Mouse (Mus musculus) brain, embryonic 14.5 days (tissue): ENCODE data around the gene Zbtb2. TPM values are rescaled to one million over a fixed set of nuclear protein-coding genes. Genes with fewer than 3 reads are reported as not detected.
A peak's percentile ranks its signal among the peaks of the same experiment; 100 is the strongest.

Source experiments
- DNase-seq: peaks from one replicate; pipeline ENCODE4 v3.0.0-alpha.2; 2011; ENCODE audit warnings: low read depth
- CTCF ChIP-seq: fragments of 200-500 bp; IDR thresholded peaks from 2 replicates; pipeline ENCODE4 v1.5.1; 2012; ENCODE audit warnings: inconsistent platforms, mild to moderate bottlenecking, moderate library complexity, borderline replicate concordance; ENCODE audit not compliant: insufficient read depth, insufficient read length; ENCODE audit errors: extremely low read depth
- POLR2A ChIP-seq: fragments of 200-500 bp; IDR thresholded peaks from 2 replicates; pipeline ENCODE4 v1.6.1; 2012; ENCODE audit warnings: mild to moderate bottlenecking, inconsistent platforms, borderline replicate concordance; ENCODE audit not compliant: poor library complexity, insufficient read depth, insufficient read length, severe bottlenecking; ENCODE audit errors: extremely low read depth
- polyA plus RNA-seq: library from polyadenylated mRNA; depleted of rRNA; stranded (reverse); fragments of >200 nt; gene quantifications from 2 replicates; pipeline ENCODE4 v1.2.3, GENCODE M21; 2012

Gene Zbtb2
- polyA plus RNA-seq, 1 experiment = 16.8 TPM

- TF ChIP-seq POLR2A = no peak
- TF ChIP-seq CTCF = no peak
- no peak for DNase-seq
Measured at GRCm38 (mm10) chr10:4398058-4398457, 10.2 kb upstream of the Zbtb2 start.

- DNase-seq = no peak
- TF ChIP-seq CTCF (no peak), POLR2A (no peak)
Measured at GRCm38 (mm10) chr10:4395321-4395720, 7.4 kb upstream of the Zbtb2 start.

- TF ChIP-seq CTCF (peak; percentile 49; the same call in 1 of the 2 replicates), POLR2A (no peak)
- peak; percentile 38 for DNase-seq
Measured at GRCm38 (mm10) chr10:4391851-4392250, 3.9 kb upstream of the Zbtb2 start.

GRCm38 (mm10) chr10:4391076-4391475, 3.2 kb upstream of the Zbtb2 start:
- TF ChIP-seq POLR2A (no peak), CTCF (no peak)
- no peak for DNase-seq

GRCm38 (mm10) chr10:4390550-4390949, 2.6 kb upstream of the Zbtb2 start:
- no peak for DNase-seq
- no peak for TF ChIP-seq CTCF
- no peak for TF ChIP-seq POLR2A

- no peak for TF ChIP-seq POLR2A
- no peak for TF ChIP-seq CTCF
- no peak for DNase-seq
Measured at GRCm38 (mm10) chr10:4389461-4390112, 1.7 kb upstream of the Zbtb2 start.

- DNase-seq = no peak
- TF ChIP-seq CTCF (no peak), POLR2A (no peak)
Measured at GRCm38 (mm10) chr10:4389036-4389435, 1.1 kb upstream of the Zbtb2 start.

GRCm38 (mm10) chr10:4388384-4388745, 457 bp upstream of the Zbtb2 start:
- no peak for TF ChIP-seq POLR2A
- TF ChIP-seq CTCF = no peak
- DNase-seq = no peak

GRCm38 (mm10) chr10:4386609-4387591, 1.0 kb downstream of the Zbtb2 start:
- peak; percentile 98 for DNase-seq
- TF ChIP-seq POLR2A (peak; percentile 96), CTCF (no peak)

GRCm38 (mm10) chr10:4384244-4384643, 3.7 kb downstream of the Zbtb2 start:
- TF ChIP-seq CTCF (no peak), POLR2A (no peak)
- DNase-seq = no peak

- no peak for DNase-seq
- TF ChIP-seq POLR2A (no peak), CTCF (no peak)
Measured at GRCm38 (mm10) chr10:4380748-4381147, 7.2 kb downstream of the Zbtb2 start.
